Mouse (Mus musculus) forebrain, embryonic 16.5 days (tissue): Measurements from ENCODE around the gene Ccin. TPM values are rescaled to one million over a fixed set of nuclear protein-coding genes. Genes with fewer than 3 reads are reported as not detected.

Source experiments
- ATAC-seq: fragments of 200-750 bp; cut with Nextera tagmentation; 2 replicates; pipeline ENCODE4 v1.8.0; 2017; ENCODE audit warnings: mild to moderate bottlenecking, moderate library complexity
- H3K27ac ChIP-seq: fragments of 300-500 bp; sonication (generic); 2 replicates; pipeline ENCODE4 v1.5.1; 2014; ENCODE audit warnings: low read length, control low read depth
- H3K27me3 ChIP-seq: fragments of 300-500 bp; sonication (generic); replicated peaks from 2 replicates; pipeline ENCODE4 v1.6.1; 2014; ENCODE audit warnings: low read length; ENCODE audit not compliant: control insufficient read depth, insufficient read depth
- H3K36me3 ChIP-seq: fragments of 300-500 bp; sonication (generic); 2 replicates; pipeline ENCODE4 v1.6.1; 2014; ENCODE audit not compliant: control insufficient read depth, insufficient read depth
- H3K4me1 ChIP-seq: fragments of 300-500 bp; sonication (generic); replicated peaks from 2 replicates; pipeline ENCODE4 v1.6.1; 2014; ENCODE audit warnings: low read length; ENCODE audit not compliant: control insufficient read depth, insufficient read depth
- H3K4me2 ChIP-seq: fragments of 300-500 bp; sonication (generic); 2 replicates; pipeline ENCODE4 v1.6.1; 2014; ENCODE audit warnings: mild to moderate bottlenecking, low read length, control low read depth
- H3K4me3 ChIP-seq: fragments of 300-500 bp; sonication (generic); replicated peaks from 2 replicates; pipeline ENCODE4 v1.5.1; 2014; ENCODE audit warnings: mild to moderate bottlenecking, low read length, control low read depth
- H3K9ac ChIP-seq: fragments of 300-500 bp; sonication (generic); replicated peaks from 2 replicates; pipeline ENCODE4 v1.6.1; 2014; ENCODE audit warnings: low read depth, low read length, control low read depth
- H3K9me3 ChIP-seq: fragments of 300-500 bp; sonication (generic); 2 replicates; pipeline ENCODE4 v1.6.1; 2016; ENCODE audit warnings: low read length; ENCODE audit not compliant: control insufficient read depth
- WGBS: fragments of 180-500 bp; shearing (Covaris S2); extraction: QIAGEN DNeasy Blood & Tissue Kit; methylation state at CpG from one replicate; pipeline ENCODE4 v1.1.7; 2014; 5-methylcytosine and 5-hydroxymethylcytosine counted together
- polyA plus RNA-seq: library from polyadenylated mRNA; unstranded; fragments of >200 nt; fragmentation: Nextera tagmentation; extraction: Ambion mirVana; gene quantifications from 2 replicates; pipeline ENCODE4 v1.2.1, GENCODE M21; 2015

The Ccin gene
- polyA plus RNA-seq: not detected in 2 replicates

DNA sequence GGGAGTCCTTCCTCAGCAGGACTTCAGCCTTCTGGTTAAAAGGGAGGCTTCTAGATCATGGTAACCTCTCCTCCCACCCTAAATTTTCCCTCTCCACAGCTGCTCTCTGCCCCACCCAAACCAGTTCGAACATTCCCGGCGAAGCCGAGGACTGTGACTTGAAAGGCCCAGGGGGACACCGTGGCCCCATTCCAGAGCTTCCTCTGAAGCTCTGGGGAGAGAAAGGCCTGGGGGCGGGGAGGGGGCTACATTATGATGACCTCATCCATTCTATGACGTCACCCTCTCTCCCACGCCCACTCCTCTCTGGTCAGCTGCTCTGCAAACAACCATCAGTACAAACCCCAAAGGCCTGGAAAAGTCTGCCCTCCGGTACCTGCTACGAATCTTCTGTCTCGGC is at the start of gene Ccin:
Gene Ccin, plus strand, starts transcription at position 303 of the 400 bp plus-strand sequence.
- Histone ChIP-seq H3K4me3 (peak within 1 kb of the TSS; percentile 31), H3K27me3 (no peaks in the 10 kb centered on the region), H3K4me1 (peaks cover 24% of the 10 kb centered on the region), H3K4me2 (peak within 1 kb of the TSS; percentile 56), H3K9ac (peak within 1 kb of the TSS; percentile 55), H3K36me3 (no peaks in the 10 kb centered on the region), H3K27ac (no peak within 1 kb of the TSS), H3K9me3 (no peaks in the 10 kb centered on the region)
- no peak for ATAC-seq
- WGBS: 78% methylated on average over 11 of the region's 11 CpGs

DNA sequence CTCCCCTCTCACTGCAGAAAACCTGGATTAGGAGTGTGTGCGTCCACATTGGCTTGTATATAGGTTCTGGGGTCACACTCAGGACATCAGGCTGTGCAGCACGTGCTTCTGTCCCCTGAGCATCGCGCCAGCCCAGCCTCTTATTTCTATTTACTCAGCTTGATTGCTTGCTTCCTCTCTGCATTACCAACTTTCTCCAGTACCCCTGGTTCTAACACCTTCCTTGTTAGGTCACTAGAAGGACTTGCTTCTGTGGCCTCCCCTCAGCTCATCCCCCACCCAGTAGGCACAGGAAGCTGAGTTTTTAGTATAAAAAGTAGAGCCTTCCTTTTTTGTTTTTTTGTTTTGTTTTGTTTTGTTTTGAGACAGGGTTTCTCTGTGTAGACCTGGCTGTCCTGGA is 47.1 kb upstream of the Ccin start:
- no peak for ATAC-seq

DNA sequence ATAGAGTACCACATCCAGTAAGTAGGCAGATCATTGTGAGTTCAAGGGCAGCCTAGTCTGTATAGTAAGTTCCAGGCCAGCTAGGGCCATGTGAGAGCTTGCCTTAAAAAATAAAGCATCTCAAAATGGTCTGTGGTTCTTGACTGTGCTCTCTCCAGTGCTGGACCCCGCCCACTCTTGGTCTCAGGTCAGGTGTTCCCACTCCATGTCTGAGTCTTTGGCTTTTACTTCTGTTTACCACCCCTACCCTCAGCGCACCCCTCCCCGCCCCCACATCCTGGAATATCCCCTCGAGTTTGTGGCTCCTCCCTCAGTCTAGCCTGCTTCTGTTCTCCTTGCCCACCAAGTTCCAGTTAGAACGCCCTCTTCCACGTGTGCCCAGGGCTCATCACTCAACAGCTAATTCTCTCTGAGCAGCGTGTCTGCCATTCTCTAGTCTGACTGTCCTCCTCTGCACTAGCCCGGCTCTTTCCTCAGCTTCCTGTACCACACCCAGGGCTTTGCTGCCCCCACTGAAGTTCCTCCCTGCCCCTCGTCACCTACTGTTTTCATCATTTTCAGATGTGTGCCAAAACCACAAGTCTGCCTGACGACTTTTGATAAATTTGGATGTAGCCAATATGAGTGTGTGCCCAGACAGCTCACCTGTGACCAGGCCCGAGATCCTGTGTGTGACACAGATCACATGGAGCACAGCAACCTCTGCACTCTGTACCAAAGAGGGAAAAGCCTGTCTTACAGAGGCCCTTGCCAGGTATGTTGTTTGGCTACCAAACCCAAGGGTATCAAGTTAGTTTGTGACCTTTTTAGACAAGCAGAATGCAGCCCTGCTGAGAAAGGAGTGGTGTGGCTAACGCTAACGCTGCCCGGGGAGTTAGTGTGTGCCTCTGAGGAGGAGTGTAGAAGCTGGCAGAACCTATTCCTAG is 46.3 kb upstream of the Ccin start:
- no peak overlapping the region for H3K27ac ChIP-seq
- H3K9ac ChIP-seq: no peak overlapping the region
- no peak overlapping the region for H3K4me3 ChIP-seq
- no peak overlapping the region for H3K4me2 ChIP-seq
- no peaks in the 10 kb centered on the region for H3K4me1 ChIP-seq
- no peak for ATAC-seq
- no peaks in the 10 kb centered on the region for H3K9me3 ChIP-seq
- no peaks in the 10 kb centered on the region for H3K27me3 ChIP-seq
- 85% methylated on average over 14 of the region's 14 CpGs for WGBS
- H3K36me3 ChIP-seq: no peaks in the 10 kb centered on the region; the same call in 1 of the 2 replicates

More for the DNA sequence above, 47.1 kb upstream of the Ccin start:
- no peaks in the 10 kb centered on the region for H3K9me3 ChIP-seq
- no peaks in the 10 kb centered on the region; the same call in 1 of the 2 replicates for H3K36me3 ChIP-seq
- no peaks in the 10 kb centered on the region for H3K4me1 ChIP-seq
- WGBS: 94% methylated on average over 4 of the region's 4 CpGs
- no peak overlapping the region for H3K4me3 ChIP-seq
- no peak overlapping the region for H3K27ac ChIP-seq
- H3K4me2 ChIP-seq: no peak overlapping the region
- H3K27me3 ChIP-seq: no peaks in the 10 kb centered on the region
- H3K9ac ChIP-seq: no peak overlapping the region

DNA sequence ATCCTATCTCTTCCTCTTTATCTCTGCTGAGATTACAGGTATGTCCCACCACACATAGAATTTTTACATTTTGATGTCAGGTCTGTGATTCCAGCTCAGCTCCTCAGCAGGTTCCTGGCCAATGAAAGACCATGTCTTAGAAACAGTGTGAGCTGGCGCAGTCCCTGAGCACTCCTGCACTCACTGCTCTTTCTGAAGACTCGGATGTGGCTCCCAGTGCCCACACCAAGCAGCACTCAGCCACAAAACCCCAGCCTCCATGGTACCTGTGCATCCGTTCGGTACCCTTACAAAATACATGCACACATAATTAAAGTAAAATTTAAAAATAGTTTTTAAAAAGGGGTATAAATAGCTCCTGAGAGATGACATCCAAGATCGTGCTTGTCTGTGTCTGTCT is 42.0 kb upstream of the Ccin start:
- H3K27me3 ChIP-seq: no peaks in the 10 kb centered on the region
- no peak overlapping the region for H3K4me2 ChIP-seq
- H3K36me3 ChIP-seq: no peaks in the 10 kb centered on the region
- H3K4me1 ChIP-seq: no peaks in the 10 kb centered on the region
- H3K9ac ChIP-seq: no peak overlapping the region
- H3K27ac ChIP-seq: no peak overlapping the region
- no peak for ATAC-seq
- no peaks in the 10 kb centered on the region for H3K9me3 ChIP-seq
- H3K4me3 ChIP-seq: no peak overlapping the region
- 83% methylated on average over 5 of the region's 5 CpGs for WGBS

DNA sequence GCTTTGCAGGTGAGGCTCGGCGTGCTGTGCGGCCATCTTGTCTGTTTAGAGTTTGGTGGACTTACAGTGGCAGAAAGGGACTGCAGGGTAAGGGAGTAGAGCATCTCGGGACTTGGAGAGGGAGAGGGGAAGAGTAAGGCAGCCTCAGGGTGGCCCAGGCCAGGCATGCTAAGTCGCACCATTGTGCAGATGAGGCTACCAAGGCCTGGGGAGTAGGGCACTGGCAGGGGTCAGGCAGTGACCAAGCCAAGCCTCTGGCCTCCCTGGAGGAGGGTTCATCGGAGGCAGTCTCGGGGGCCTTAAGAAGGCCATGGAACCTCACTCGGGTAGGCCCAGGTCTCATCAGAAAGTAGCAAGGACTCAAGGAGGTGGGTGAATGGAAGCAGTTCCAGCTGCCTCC is 40.9 kb upstream of the Ccin start:
- no peaks in the 10 kb centered on the region for H3K9me3 ChIP-seq

DNA sequence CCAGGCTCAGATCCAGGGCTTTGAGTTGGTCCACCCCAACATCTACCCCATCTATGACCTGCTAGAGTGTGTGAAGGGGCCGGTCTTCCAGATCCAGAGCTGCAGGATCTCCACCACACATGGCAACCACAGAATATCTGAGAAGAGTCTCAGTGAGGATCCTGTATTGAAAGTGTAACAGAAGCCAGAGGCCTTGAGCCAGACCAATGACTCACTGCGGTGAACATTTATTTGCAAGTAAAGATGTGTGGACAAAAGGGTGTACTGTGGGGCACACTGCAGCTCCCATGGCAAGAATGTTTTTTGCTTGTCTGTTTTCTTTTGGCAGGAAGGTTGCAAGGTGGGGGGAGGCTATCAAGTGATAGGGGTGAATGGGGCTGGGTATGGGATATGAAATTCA is 35.7 kb upstream of the Ccin start:
- no peak overlapping the region for H3K9ac ChIP-seq
- no peaks in the 10 kb centered on the region for H3K9me3 ChIP-seq
- no peak overlapping the region for H3K27ac ChIP-seq
- no peaks in the 10 kb centered on the region for H3K27me3 ChIP-seq
- H3K4me1 ChIP-seq: no peaks in the 10 kb centered on the region
- WGBS: 97% methylated on average over 2 of the region's 2 CpGs
- ATAC-seq: no peak
- H3K36me3 ChIP-seq: no peaks in the 10 kb centered on the region
- H3K4me3 ChIP-seq: no peak overlapping the region
- H3K4me2 ChIP-seq: no peak overlapping the region

More for the DNA sequence above, 40.9 kb upstream of the Ccin start:
- H3K4me1 ChIP-seq: no peaks in the 10 kb centered on the region
- H3K36me3 ChIP-seq: no peaks in the 10 kb centered on the region
- H3K4me2 ChIP-seq: no peak overlapping the region
- H3K9ac ChIP-seq: no peak overlapping the region
- ATAC-seq: no peak
- H3K4me3 ChIP-seq: no peak overlapping the region
- H3K27me3 ChIP-seq: no peaks in the 10 kb centered on the region
- WGBS: 92% methylated on average over 8 of the region's 8 CpGs
- H3K27ac ChIP-seq: no peak overlapping the region

DNA sequence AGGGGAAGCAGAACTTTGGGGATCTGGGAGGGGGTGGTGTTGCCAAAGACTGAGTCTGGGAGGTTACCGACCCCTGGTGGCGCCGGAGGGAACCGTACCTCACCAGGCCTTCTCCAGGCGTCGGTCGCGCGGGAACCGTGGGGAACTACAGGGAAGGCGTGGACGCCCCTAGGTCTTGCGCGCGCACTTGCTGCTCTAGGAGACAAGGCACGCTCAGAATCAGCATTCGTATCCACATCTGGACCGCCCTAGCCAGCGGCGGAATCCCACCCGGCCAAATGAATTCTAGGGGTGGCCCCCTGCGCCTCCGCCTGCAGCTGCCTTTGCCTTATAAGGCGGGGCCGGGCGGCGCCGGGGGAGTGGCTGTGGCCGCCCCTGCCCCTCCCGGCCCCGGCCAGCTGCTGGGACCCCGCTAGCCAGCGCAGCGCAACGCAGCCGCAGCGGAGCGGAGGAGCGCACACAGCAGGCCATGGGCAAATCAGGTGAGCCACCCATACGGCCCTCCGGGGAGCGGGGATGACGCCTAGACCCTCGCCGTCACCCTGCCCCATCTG is 25.9 kb upstream of the Ccin start, which contains the start of gene Glipr2:
Gene Glipr2, plus strand, starts transcription at position 110 of the 554 bp plus-strand sequence.
- peak within 1 kb of the TSS; percentile 24 for H3K27ac ChIP-seq
- ATAC-seq: peak; percentile 91
- no peaks in the 10 kb centered on the region for H3K36me3 ChIP-seq
- H3K4me2 ChIP-seq: peak within 1 kb of the TSS; percentile 86
- WGBS: under 1% methylated on average over 45 of the region's 45 CpGs
- peak within 1 kb of the TSS; percentile 62 for H3K4me3 ChIP-seq
- peaks cover 11% of the 10 kb centered on the region for H3K4me1 ChIP-seq
- peak within 1 kb of the TSS; percentile 72 for H3K9ac ChIP-seq
- H3K27me3 ChIP-seq: no peaks in the 10 kb centered on the region
- H3K9me3 ChIP-seq: no peaks in the 10 kb centered on the region

DNA sequence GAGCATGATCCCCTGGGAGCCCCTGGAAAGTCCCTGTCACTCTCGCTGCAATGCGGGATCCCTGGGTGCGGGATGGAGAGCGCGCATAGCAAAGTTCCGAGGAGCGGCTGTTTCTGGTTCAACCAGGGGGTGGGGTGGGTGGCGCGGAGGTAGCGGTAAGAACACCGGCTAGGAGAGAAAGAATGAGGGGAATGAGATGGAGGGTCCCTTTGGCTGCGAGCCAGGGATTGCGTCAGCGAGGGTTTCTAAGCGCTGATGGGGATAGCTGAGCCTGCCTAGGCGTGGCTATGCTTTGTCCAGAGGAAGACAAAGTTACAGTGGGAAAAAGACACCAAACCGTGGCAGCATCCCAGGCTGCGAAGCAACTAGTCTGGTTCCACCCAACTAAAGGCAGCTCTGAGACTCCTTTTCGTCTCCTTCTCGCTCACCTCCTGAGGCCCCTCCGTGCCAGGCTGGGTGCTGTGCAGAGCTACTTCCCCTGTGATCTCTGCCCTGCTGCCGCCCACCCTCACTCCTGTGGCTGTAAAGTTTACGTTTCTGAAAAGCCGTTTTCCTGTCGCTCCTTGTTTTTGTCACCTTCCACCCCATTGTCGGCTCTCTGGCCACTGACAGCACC is 25.3 kb upstream of the Ccin start:
- H3K36me3 ChIP-seq: no peaks in the 10 kb centered on the region
- no peaks in the 10 kb centered on the region for H3K9me3 ChIP-seq
- peak; percentile 76 for ATAC-seq
- 1% methylated on average over 26 of the region's 26 CpGs for WGBS
- H3K27ac ChIP-seq: peak overlapping the region; percentile 24
- H3K4me3 ChIP-seq: peak overlapping the region; percentile 62
- peaks cover 11% of the 10 kb centered on the region for H3K4me1 ChIP-seq
- H3K9ac ChIP-seq: peak overlapping the region; percentile 72
- H3K4me2 ChIP-seq: peak overlapping the region; percentile 86
- H3K27me3 ChIP-seq: no peaks in the 10 kb centered on the region

DNA sequence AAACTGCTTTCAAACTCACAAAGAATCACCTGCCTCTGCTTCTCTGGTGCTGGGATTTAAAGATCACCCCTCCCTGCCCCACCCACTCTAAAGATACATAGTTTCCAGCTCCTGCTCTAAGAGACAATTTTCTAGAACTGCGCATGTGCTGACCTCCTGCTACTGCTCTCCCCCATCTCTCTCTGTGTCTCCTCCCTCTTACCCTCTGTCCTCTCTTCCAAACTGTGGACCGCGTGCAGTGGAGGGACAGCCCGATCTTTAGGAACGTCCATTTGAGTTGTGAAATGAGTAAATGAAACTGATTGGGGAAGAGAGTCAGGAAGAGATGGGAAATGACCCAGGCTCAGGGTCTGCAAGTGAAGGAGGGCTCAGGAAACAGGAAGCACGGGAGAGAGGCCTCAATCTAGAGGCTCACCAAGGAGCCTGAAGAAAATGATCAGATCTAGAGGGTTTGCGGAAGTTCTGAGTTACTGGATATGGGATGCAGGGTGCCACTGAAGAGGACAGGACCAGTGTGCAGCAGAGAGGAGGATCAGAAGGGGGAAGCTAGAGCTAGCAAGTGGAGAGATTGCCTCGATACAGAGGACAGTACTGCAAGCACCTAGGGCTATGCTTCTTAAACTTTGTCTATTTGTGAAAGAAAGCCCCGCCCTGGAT is 23.6 kb upstream of the Ccin start:
- Histone ChIP-seq H3K36me3 (no peaks in the 10 kb centered on the region), H3K27me3 (no peaks in the 10 kb centered on the region), H3K4me1 (peaks cover 11% of the 10 kb centered on the region), H3K9me3 (no peaks in the 10 kb centered on the region), H3K4me2 (no peak overlapping the region), H3K9ac (no peak overlapping the region), H3K27ac (no peak overlapping the region), H3K4me3 (no peak overlapping the region)
- ATAC-seq: no peak
- WGBS: 70% methylated on average over 9 of the region's 9 CpGs
